Mouse (Mus musculus) heart, adult 2 months (tissue): ENCODE results near the gene Hoxa11. TPM values are rescaled to one million over a fixed set of nuclear protein-coding genes. Genes with fewer than 3 reads are reported as not detected.

Experiments used
- DNase-seq, 2 experiments: peaks; one replicate each; pipeline ENCODE4 v3.0.0; 2021
- H3K27ac ChIP-seq: fragments of 200-600 bp; 2 replicates; pipeline ENCODE4 v1.8.1; 2022
- H3K27me3 ChIP-seq: fragments of 200-500 bp; 2 replicates; pipeline ENCODE4 v1.6.1; 2012; ENCODE audit warnings: mild to moderate bottlenecking, low read length, inconsistent platforms, mixed read lengths; ENCODE audit not compliant: control insufficient read depth, insufficient read depth
- H3K36me3 ChIP-seq: fragments of 200-500 bp; 2 replicates; pipeline ENCODE4 v1.6.1; 2012; ENCODE audit warnings: low read length, inconsistent platforms; ENCODE audit not compliant: control insufficient read depth, insufficient read depth
- H3K4me1 ChIP-seq: fragments of 200-500 bp; 2 replicates; pipeline ENCODE4 v1.6.1; 2011; ENCODE audit warnings: low read length; ENCODE audit not compliant: control insufficient read depth, insufficient read depth
- H3K4me3 ChIP-seq: fragments of 200-600 bp; 2 replicates; pipeline ENCODE4 v1.8.1; 2022
- H3K79me2 ChIP-seq: fragments of 200-500 bp; replicated peaks from 2 replicates; pipeline ENCODE4 v1.6.1; 2012; ENCODE audit warnings: mild to moderate bottlenecking, inconsistent platforms, low read length, moderate library complexity, mixed read lengths; ENCODE audit not compliant: control insufficient read depth, insufficient read depth
- H3K9ac ChIP-seq: fragments of 200-500 bp; 2 replicates; pipeline ENCODE4 v1.6.1; 2012; ENCODE audit warnings: low read depth, mild to moderate bottlenecking, control low read depth, inconsistent platforms, low read length, mixed read lengths
- CTCF ChIP-seq: fragments of 200-600 bp; IDR thresholded peaks from 2 replicates; pipeline ENCODE4 v1.8.1; 2022; ENCODE audit warnings: antibody characterized with exemption, mild to moderate bottlenecking, moderate library complexity
- EP300 ChIP-seq: fragments of 200-500 bp; IDR thresholded peaks from 2 replicates; pipeline ENCODE4 v1.6.1; 2011; ENCODE audit warnings: low read depth, low read length, control low read depth; ENCODE audit not compliant: insufficient read depth
- POLR2A ChIP-seq: fragments of 200-500 bp; IDR thresholded peaks from 2 replicates; pipeline ENCODE4 v1.6.1; 2011; ENCODE audit warnings: mild to moderate bottlenecking, low read depth, low read length, control low read depth; ENCODE audit not compliant: insufficient read depth
- WGBS: fragments of 180-500 bp; shearing (Covaris S2); methylation state at CpG from one replicate; pipeline ENCODE4 v1.1.7; 2018; 5-methylcytosine and 5-hydroxymethylcytosine counted together
- intact Hi-C: fragments of 180-260 bp; cut with DNase I; formaldehyde crosslinking; loops from one replicate; pipeline ENCODE4 v1.15.1; 2025
- polyA plus RNA-seq: library from polyadenylated mRNA; depleted of rRNA; stranded (reverse); fragments of >200 nt; gene quantifications from 2 replicates; pipeline ENCODE4 v1.2.3, GENCODE M21; 2012
- total RNA-seq, 2 experiments: library from RNA; stranded (reverse); gene quantifications; 2 replicates each; pipeline ENCODE4 v1.2.3; 2021

Hoxa11 gene
- total and polyA plus RNA-seq, 3 experiments, result not detected

DNA sequence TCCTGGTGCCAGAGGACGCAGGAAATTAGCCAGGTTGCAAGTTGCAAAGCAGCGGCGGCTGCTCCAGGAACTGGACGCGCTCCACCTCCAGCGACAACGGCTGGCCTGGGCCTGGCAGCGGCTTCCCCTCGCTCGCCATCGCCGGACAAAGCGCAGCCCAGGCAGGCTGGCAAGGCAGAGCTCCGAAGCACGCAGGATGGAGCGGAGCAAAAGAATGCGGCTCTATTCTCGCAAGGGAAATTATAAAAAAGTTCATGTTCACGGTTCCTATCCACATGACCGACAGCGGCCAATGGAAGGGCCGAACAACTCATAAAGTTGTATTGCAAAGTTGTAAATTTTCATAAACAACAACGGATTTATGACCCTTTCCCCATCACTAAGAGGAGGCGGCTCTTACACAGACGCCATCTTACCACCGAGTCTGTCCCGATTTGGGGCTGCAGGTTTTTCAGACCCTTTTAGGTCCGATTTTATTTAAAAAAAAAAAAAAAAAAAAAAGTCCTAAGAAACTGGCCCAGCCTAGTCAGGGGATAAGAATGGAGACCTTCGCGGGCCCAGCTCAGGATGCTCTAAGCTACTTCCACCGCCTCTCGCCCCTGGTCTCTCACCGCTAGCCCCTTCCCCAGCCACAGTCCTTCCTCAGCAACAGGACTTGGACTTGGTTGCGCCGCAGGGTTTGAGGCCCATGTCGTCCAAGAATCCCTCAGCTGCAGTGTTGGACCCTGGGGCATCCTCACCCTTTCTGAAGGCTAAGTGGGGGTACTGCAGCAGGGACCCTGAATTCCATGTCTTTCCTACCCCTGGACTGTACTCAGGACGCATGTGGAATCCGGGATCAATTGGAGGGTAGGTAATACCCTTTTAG is 32.3 kb downstream of the Hoxa11 start, which contains the start of the genes Hoxa3 and Gm28308:
Gene Hoxa3 (minus strand): TSS at position 218 of the 868 bp plus-strand sequence.
Gene Gm28308 (minus strand): TSS at position 221 of the 868 bp plus-strand sequence.
- Histone ChIP-seq H3K27me3 (peaks cover 53% of the 10 kb centered on the region), H3K27ac (0 out of 2 replicates have a peak within 1 kb of the TSS, but pooled peaks have one; percentile 20), H3K4me1 (no peaks in the 10 kb centered on the region; the same call in 1 of the 2 replicates), H3K9ac (peak within 1 kb of the TSS; percentile 41; the same call in 1 of the 2 replicates), H3K4me3 (peak within 1 kb of the TSS; percentile 43), H3K79me2 (no peaks in the 10 kb centered on the region), H3K36me3 (no peaks in the 10 kb centered on the region)
- TF ChIP-seq EP300 (no peak), POLR2A (no peak), CTCF (no peak)
- WGBS, result 6% methylated on average over 38 of the region's 38 CpGs
- intact Hi-C loops, result loop anchor here (5.0 kb wide), 1 partner anchor 1031 kb away; no protein-coding TSS in a partner anchor
- peak; percentile 21 to 48 for DNase-seq

DNA sequence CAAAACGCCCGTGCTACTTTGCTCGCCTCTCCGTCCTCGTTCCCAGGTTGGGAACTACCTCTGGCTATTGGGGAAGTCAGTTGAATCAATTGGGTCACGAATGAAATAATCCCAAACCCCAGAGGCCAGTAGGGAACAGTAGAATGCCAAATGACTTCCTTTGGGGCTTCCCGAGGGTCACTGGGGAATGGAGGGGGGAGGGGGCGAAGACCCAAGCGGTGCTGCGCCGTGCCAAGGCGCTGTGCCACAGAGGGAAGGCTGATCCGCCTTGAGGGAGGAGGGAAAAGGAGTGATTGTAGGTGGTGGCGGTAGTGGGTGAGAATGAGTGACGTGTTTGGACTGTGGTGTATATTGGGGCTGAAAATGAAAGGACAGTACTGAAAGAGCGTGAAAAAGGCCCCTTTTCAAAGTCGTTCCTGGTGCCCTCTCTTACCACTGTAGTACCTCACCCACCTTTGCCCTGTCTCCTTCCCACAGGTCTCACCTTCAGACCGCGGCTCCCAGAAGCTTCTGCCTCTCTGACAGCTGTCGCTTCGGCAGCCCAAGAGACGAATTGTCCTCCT is 33.0 kb downstream of the Hoxa11 start:
- Histone ChIP-seq H3K9ac (peak overlapping the region; percentile 41; the same call in 1 of the 2 replicates), H3K27ac (no peak overlapping the region)
- DNase-seq, result peak; percentile 11 to 63

DNA sequence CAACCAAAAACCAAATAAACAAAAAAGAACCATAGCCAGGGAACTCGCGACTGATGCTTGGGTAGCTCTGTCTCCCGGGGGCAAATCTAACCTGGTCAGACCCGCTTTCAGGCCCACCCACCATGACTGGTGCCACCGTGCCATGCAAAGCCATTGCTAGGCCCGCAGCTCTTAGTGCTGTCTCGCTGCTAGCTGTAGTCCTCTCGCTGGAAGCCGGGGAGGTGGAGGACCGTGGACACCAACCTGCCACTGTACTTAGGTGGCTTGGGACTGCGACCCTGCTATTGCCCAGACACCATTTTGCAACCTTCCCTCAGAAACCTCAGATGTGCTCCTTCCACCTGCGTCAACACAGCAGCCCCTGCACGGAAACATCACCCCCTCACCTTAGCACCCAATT is 33.6 kb downstream of the Hoxa11 start:
- H3K36me3 ChIP-seq, result no peaks in the 10 kb centered on the region
- H3K4me1 ChIP-seq, result no peaks in the 10 kb centered on the region; the same call in 1 of the 2 replicates
- H3K4me3 ChIP-seq, result no peak overlapping the region
- no peak for DNase-seq
- no peaks in the 10 kb centered on the region for H3K79me2 ChIP-seq
- H3K27me3 ChIP-seq, result peaks cover 48% of the 10 kb centered on the region
- intact Hi-C loops, result loop anchor here (1.0 to 5.0 kb wide), 2 partner anchors 9 to 1030 kb away; partner anchors contain the start of gene Hoxa7
- H3K27ac ChIP-seq, result no peak overlapping the region
- TF ChIP-seq EP300, result no peak
- H3K9ac ChIP-seq, result no peak overlapping the region
- 9% methylated on average over 13 of the region's 13 CpGs for WGBS

More for the DNA sequence above, 33.0 kb downstream of the Hoxa11 start:
- H3K79me2 ChIP-seq, result no peaks in the 10 kb centered on the region
- peak overlapping the region; percentile 43 for H3K4me3 ChIP-seq
- TF ChIP-seq POLR2A (no peak), EP300 (no peak), CTCF (no peak)
- intact Hi-C loops, result loop anchor here (5.0 kb wide), 1 partner anchor 1030 kb away; no protein-coding TSS in a partner anchor
- H3K4me1 ChIP-seq, result no peaks in the 10 kb centered on the region; the same call in 1 of the 2 replicates
- peaks cover 53% of the 10 kb centered on the region for H3K27me3 ChIP-seq
- WGBS, result 3% methylated on average over 22 of the region's 22 CpGs
- no peaks in the 10 kb centered on the region for H3K36me3 ChIP-seq

DNA sequence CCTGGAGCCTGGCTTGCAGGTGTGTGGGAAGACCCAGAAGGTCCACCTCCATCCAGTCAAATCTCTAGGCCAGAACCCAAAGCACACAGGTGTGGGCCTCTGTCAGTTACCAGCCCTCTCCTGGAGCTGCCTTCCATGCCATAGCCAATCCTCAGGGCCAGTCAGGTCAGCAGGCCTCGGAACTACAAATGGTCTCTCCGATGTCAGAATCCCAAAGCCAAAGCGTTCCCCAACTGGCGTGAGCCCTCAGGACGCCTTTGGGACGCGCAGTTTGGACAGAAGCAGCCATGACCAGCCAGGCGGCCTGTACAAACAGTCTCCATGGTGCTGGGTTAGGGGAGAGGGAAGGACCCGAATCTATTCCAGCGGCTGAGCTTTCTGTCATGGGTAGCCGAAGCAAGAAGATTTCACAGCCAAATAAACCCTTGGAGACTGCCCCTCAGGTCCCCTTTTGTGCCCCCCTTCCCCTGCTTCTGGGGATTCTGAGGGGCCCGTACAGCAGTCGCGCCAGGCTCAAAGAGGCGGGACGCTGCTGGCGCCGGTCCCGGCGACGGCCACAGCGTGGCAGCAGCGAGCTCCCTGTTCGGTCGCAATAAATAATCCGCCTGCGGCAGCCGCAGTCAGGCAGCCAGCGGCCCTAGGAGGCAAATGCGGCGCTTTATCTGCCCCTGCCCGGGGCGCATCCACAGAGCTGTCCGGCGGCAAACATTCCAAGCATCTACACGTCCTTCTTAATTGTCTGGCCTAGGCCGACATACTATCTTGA is 34.3 kb downstream of the Hoxa11 start:
- Histone ChIP-seq H3K79me2 (no peaks in the 10 kb centered on the region), H3K9ac (no peak overlapping the region), H3K27ac (no peak overlapping the region), H3K4me1 (no peaks in the 10 kb centered on the region; the same call in 1 of the 2 replicates), H3K36me3 (no peaks in the 10 kb centered on the region), H3K4me3 (no peak overlapping the region), H3K27me3 (peaks cover 44% of the 10 kb centered on the region)
- intact Hi-C loops, result loop anchor here (1.0 to 5.0 kb wide), 2 partner anchors 10 to 1029 kb away; partner anchors contain the start of gene Hoxa7
- 3% methylated on average over 37 of the region's 37 CpGs for WGBS
- TF ChIP-seq POLR2A (no peak), CTCF (no peak; the same call in 1 of the 2 replicates), EP300 (no peak)
- DNase-seq, result peak; percentile 76 to 88

DNA sequence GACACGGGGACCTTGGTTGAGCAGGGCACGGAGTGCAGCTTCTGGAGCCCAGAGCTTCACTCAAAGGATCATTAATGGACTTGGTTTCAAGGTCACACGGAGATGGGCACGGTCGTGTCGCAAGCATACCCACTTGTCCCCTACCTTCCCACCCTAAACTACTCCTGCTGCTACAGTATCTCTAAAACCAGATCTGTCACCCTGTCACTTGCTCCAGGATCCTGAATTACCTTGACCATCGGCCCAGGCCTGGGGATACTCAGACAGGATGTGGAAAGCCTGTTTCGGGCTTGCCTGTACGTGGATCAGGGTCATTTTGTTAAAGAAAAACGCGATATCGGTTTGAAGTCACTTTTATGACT is 35.9 kb downstream of the Hoxa11 start:
- no peak overlapping the region for H3K9ac ChIP-seq
- no peaks in the 10 kb centered on the region for H3K36me3 ChIP-seq
- no peaks in the 10 kb centered on the region; the same call in 1 of the 2 replicates for H3K4me1 ChIP-seq
- DNase-seq, result no peak
- 22% methylated on average over 12 of the region's 12 CpGs for WGBS
- H3K27ac ChIP-seq, result no peak overlapping the region
- no peak overlapping the region for H3K4me3 ChIP-seq
- TF ChIP-seq EP300, result no peak
- H3K79me2 ChIP-seq, result no peaks in the 10 kb centered on the region
- H3K27me3 ChIP-seq, result peaks cover 40% of the 10 kb centered on the region
- intact Hi-C loops, result loop anchor here (5.0 kb wide), 1 partner anchor 1027 kb away; no protein-coding TSS in a partner anchor
